Mouse (Mus musculus) c-Kit-positive CD71-positive TER-119-negative erythroid progenitor cells, embryonic 14.5 days (primary cell): ENCODE measurements at regions not wholly inside any gene's neighbourhood (a gene's known extent, or its start where the extent isn't known, plus 50 kb on each side); places are given as distances from the start of the nearest gene placed in this dataset.

Experiments
- DNase-seq: peaks from one replicate; pipeline ENCODE4 v3.0.0-alpha.2; 2013; ENCODE audit warnings: low read depth

- DNase-seq: no peak
These were observed 1732.6 kb upstream of the Gm6569 start for GRCm38 (mm10) chr15:72101730-72102129.

DNA sequence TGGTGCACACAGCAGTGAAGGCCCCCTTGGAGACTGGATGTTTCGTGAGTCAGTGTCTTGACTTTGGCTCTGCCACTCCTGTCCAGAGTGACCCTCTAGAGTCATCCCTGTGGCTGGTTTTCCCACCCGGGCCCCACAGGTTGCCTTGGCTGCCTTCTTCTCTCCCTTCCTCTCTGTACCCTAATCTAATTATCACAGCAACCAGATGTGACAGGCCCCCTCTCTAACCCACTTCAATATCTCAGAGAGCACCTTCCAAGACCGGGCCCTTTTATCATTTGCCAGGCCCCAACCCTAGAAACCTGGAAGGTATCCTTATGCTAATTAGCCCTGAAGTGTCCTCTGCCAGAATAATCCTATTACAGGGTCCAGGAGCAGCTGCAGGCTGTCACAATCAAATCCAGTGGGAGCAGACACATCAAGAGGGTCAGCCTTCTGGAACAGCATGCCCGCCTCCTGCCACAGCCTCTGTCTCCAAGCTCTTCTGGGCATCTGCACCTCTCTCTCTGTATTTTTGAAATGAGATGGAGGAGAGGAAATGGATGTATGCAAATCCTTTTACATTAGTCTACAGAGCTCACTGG is 1728.4 kb upstream of the Gm6569 start:
- no peak for DNase-seq

DNA sequence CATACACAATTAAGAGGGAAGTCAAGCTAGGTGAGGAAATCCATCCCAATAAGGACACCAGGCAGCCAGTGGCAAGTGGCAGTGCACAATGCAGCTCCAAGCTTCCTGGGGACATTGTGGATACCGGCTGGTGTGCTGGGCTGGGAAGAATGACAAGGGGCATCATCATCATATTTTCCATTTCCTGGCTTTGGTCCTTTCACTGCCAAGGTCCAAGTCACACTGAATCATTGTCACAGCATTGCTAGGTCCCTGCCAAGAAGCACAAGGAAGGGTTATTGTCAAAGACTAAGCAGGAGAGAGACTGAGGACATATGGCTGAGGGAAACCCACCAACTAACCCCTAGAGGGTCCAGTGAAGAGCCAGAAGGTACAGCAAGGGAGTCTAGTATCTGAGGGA is 1723.8 kb upstream of the Gm6569 start:
- DNase-seq: no peak

DNA sequence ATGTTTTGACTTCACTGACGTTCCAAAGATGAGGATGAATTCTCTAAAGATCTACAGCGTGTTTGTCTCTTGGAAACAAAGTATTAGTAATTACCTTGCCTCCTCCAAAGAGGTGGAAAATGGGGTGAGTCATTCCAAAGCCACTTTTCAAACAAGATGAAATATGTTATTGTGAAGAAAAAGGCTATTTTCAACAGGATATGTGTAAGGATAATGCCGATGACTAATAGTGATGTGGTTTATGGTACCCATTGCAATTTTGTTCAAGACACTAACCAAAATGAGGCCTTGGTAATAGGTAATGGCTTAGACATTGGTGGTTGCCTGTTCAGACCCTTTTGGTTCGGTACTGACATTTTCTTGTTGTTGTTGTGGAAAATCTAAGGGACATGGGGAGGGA is 1717.6 kb upstream of the Gm6569 start:
- DNase-seq: no peak

DNA sequence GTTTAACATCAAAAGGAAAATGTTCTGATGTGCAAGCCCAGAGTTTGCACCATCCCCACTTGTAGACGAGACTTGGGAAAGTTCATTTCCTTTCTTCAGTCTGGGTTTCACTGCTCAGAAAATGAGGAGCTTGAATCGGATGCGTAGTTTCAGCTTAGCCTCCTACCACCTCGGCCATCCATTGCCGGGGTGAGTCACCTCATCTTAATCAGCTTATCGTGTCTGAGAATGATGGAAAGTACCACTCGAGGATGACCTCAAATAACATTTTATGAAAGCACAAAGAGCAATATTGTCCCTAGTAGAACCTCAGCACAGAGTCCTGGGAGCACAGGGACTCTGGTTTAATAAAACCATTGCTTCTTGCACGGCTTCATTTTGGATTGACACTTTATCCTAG is 1700.1 kb upstream of the Gm6569 start:
- no peak for DNase-seq

DNA sequence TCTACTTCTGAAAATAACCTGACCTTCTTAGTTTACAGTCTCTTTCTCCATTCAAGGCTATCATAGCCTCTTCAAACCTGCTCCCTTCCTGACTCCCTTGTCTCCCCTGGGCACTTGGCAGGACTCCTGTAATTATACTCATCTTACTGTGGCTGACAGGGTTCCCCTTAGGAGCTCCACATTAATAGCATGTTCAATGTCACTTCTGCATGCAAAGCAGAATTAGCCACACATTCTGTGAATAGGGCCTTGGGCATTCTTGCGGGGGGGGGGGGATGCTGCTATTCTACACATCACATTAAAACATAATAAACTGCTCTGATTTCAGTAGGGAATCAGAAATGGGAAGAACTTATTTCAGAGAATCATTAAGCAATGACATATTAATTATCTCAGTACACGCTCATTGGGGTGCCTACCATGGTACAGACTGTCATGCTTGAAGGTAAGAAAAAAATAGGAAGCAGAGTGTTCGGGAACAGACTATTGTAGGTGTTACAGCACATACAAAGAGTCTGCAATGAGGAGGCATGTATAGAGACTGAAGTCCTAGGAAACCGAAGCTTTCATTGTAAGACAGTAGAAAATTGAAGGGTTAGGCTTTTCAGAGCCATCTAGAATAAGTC is 1698.3 kb upstream of the Gm6569 start:
- no peak for DNase-seq

DNA sequence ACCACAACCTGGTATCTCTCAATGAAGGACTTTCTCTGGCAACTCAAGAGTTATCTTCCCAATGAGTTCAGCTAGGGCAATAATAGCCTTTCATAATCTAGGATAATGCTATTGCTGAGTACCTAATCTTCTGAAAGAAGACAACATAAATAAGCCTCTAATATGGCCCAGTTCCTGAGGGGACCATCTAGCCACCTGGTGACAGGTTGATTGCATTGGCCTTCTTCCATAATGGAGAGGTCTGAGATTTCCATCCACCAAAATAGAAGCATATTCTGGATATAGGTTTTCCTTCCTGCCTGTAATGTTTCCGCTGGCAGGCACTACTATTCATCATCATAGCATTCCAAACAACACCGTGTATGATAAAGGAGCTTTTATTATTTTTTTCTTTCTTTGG is 1694.2 kb upstream of the Gm6569 start:
- no peak for DNase-seq

DNA sequence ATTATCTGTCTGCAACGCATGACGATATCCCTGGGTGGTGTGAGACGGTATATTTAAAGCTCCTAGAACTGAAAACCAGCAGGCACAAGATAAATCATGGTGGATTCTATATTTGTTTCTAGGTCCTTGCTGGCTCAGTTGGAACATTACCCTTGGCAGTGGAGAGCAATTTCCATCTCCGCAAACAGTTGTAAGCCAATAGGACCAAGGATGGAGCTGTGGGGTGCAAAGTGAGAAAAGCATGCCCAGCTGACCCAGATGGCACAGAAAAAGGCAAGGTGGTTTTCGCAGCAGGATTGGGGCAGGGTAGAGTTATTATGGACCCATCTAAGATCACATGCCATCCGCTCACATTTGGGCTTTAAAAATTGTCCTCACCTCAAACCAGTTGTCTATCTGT is 1683.8 kb upstream of the Gm6569 start:
- no peak for DNase-seq

GRCm38 (mm10) chr15:72158505-72158904 is 1675.9 kb upstream of the Gm6569 start:
- DNase-seq: no peak

- no peak for DNase-seq
These were observed 1633.5 kb upstream of the Gm6569 start for GRCm38 (mm10) chr15:72200861-72201260.

- no peak for DNase-seq
These were observed 1632.6 kb upstream of the Gm6569 start for GRCm38 (mm10) chr15:72201791-72202190.

DNA sequence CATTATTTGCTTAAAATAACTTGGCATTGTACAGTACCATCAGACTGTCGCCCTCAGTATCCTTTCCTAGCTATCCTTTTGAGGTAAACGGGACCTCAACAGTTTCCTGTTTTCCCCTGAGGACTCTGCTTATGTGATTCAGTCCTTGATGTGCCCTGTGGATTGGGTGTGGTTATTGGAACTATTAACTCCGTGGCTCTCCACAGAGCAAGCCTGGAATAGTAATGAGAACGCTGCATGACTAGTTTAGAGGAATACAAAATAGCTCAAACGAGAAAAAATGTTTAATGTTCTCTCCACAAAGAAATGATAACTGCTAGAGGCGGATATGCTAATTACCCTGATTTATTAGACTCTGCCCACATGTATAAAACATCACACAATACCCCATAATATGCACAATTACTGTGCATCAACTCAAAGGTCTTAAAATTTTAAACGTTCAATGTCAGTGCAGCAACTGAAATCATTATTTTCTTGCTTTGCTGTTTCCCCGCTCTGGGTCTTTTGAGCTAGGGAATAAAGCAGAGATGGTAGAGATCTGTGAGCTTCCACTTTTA is 1629.0 kb upstream of the Gm6569 start:
- DNase-seq: no peak

GRCm38 (mm10) chr15:72205950-72206349 is 1628.4 kb upstream of the Gm6569 start:
- DNase-seq: peak; percentile 4

DNA sequence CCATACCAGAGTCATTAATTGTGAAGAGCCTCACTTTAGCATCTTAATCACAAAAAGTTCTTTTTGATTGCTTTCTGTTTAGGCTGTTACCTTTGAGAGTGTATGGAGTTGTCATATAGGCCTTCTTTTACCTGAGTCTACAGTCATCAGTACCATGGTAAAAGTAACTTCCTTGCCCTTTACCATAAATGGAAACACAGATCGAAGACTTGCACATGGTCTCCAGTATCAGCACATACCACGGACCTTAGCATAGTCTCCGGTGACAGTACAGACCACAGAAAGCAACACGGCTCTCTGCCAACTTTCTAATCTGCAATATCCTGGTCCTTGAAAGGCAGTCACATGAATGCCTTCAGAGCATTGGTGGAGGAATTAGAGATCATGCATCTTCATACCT is 1626.8 kb upstream of the Gm6569 start:
- no peak for DNase-seq

DNA sequence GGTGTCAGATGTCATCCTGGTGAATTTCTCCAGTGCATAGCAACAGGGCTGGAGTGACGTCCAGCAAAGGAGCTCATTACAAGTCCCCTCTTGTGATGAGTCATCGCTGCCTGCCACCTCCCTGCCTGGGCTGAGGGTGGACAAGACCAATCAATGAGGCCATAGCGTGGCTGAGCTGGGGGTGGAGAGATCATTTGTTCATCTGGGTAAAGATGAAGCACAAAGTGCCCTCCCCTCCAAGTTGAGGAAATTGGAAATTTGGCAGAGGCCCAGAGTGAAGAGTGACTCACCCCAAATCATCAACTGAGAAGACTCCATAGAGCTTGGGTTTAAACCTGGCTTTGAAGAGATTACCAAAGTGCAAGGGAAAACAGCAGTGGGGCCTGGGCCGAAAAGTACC is 1626.3 kb upstream of the Gm6569 start:
- no peak for DNase-seq

GRCm38 (mm10) chr15:72208973-72209372 is 1625.4 kb upstream of the Gm6569 start:
- no peak for DNase-seq

GRCm38 (mm10) chr15:72217731-72218130 is 1616.6 kb upstream of the Gm6569 start:
- no peak for DNase-seq

DNA sequence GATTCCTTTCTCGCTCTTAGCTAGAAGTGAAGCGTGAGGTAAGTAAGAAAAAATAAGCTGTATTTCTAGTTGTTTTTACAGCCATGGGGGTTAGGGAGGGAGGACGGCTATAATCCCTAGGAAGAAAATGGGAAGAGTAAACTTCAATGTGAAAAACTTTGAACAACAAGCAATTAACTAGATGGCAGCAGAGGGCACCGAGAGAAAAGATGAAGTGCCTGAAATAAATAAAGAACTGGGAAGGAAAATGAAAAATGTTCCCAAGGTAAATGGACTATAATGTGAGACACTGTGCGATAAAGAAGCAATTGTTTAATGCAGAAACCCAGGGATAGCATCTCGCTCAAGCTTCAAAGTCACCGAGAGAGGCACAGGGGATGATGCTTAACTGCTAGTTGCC is 1614.4 kb upstream of the Gm6569 start:
- no peak for DNase-seq

DNA sequence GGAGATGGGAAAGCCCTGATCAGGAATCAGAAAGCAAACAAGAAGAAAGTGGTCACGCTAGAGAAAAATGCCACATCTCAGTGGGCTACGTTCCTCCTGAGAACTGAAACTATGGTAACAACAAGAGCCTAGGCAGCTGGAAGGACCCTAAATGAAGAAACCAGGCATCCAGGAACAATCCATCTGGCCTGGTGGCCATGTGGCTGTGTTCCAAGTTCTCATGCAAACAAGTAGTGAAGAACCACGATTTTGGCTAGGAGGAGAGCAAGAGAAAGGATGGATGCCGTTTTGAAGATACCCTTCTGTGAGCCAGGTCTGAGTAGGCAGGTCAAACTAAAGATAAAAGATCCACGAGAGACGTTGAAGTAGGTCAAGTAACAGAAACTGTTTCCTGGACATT is 1613.6 kb upstream of the Gm6569 start:
- DNase-seq: no peak

GRCm38 (mm10) chr15:72232355-72232754 is 1602.0 kb upstream of the Gm6569 start:
- no peak for DNase-seq

DNA sequence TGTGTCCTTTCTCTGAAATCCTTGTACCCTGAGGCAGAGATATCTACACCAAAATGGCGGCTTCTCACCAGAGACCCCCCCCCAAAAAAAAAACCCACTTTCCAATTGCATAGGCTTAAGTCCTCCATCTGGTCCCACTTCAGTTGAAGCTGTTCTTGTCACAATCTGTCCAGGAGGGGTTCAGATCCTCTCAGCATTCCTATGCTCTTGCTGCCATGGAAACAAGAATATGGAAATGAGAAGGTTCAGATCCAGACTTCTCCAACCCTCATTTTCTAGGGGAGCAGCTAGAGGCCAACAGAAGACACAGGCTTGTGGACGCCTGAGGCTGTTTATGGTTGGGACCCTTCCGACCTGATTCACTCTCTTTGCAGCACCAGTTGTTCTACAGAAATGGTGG is 1569.7 kb upstream of the Gm6569 start:
- DNase-seq: no peak

GRCm38 (mm10) chr15:72283846-72284245 is 1550.5 kb upstream of the Gm6569 start:
- no peak for DNase-seq

- no peak for DNase-seq
These were observed 1537.7 kb upstream of the Gm6569 start for GRCm38 (mm10) chr15:72296648-72297047.

- DNase-seq: no peak
These were observed 1521.9 kb upstream of the Gm6569 start for GRCm38 (mm10) chr15:72312417-72312816.
